Mouse (Mus musculus) heart, postnatal 0 days (tissue): ENCODE results near the gene Rpl37.
"Not testable (repeated sequence)": the region's sequence is repeated elsewhere in the genome, so short reads cannot be mapped to it uniquely, and the experiment has no call there.

Source experiments
- CTCF ChIP-seq: IDR thresholded peaks from 2 replicates; pipeline ENCODE4 v1.5.1; 2016; ENCODE audit warnings: antibody characterized with exemption, control low read depth, low read depth
- EP300 ChIP-seq: IDR thresholded peaks from 2 replicates; pipeline ENCODE4 v1.6.1; 2016; ENCODE audit warnings: antibody characterized with exemption, low read depth

DNA sequence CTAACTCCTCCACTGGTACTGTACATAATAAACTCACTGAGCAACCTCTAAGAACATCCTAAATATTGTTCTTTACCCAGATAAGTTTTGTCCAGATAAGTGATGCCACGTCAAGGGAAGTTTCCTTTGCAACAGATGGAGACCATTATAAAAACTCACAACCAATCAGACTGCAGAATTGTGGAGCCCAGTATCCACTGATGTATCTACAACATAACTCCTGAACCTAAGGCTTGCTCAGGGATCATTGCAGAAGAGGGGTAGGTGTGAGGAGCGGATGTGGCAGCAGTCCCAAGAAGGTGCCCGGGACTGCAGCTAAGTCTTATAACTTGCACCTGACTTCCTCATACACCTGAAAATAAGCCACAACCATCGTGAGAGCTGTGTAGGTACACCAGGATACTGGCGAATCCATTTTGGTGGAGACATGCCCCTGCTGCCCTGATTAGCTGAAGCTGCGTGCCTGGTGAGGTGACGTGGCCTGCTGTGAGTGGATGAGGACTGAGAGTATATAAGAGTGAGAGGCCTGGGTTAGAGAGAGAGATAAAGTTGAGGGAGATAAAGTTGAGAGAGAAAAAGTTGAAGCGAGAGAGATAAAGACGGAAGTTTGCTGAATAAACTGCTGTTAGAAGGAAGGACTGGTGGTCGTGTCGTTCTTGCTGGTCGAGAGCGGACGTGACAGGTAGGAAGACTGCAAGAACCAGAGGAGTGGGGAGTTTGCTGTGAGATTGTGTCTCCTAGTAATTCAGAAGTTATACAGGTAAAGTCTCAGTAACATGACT is 14.6 kb downstream of the Rpl37 start:
- TF ChIP-seq CTCF, EP300: not testable (repeated sequence)
